Comparison of ENCODE assay signal across 24 mouse cellular contexts in the genomic region with DNA sequence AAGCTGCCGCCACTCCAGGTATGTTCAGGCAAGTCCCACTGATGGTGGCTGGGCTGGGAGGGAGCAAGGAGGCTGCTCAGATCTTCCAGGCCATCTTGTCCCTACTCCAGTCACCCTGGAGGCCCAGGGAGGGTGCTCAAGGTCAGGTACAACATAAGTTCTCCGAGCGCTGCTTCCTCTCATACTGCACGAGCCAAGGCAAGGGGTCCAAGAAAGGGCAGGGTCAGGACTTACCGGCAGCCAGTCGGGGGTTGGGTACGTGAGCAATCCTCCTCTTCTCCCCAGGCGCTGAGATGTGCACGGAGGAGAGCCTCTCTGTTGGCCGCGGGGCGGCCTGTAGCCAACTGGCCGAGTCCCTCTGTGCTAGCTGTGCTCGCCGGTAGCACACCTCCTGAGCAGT. TPM values are rescaled to one million over a fixed set of nuclear protein-coding genes. Genes with fewer than 3 reads are reported as not detected.
A peak's percentile ranks its signal among the peaks of the same experiment; 100 is the strongest.
DNase-seq lines count a peak whose midpoint lies in the region; ATAC-seq lines count a peak whose summit lies in the region.
"Had no signal": no experiment of that assay in that cellular context is flagged by ENCODE, and none has a peak within 500 bp of the region (broad histone marks: within the 10 kb centered on the region; RNA-seq: fewer than 3 reads in every experiment).

No protein-coding gene starts in this region.

- 88% methylated on average over 15 of the region's 15 CpGs for WGBS in liver, embryonic 12.5 days (ENCODE audit: insufficient replicate concordance)

- H3K9me3 ChIP-seq in liver, embryonic 12.5 days (replicated peaks) = no peaks in the 10 kb centered on the region
- H3K9me3 ChIP-seq: embryonic facial prominence, embryonic 12.5 days; forebrain, embryonic 15.5 days; G1E; heart, embryonic 15.5 days had no signal

- peak overlapping the region; percentile 52 for H3K4me2 ChIP-seq in liver, embryonic 12.5 days
- H3K4me2 ChIP-seq: embryonic facial prominence, embryonic 12.5 days; forebrain, embryonic 15.5 days; heart, embryonic 11.5 days; heart, embryonic 15.5 days had no signal

- no peak overlapping the region for H3K4me3 ChIP-seq in liver, embryonic 12.5 days
- H3K4me3 ChIP-seq: embryonic facial prominence, embryonic 12.5 days; forebrain, embryonic 15.5 days; heart, embryonic 15.5 days had no signal

- peak overlapping the region; percentile 59 for H3K9ac ChIP-seq in liver, embryonic 12.5 days
- H3K9ac ChIP-seq: embryonic facial prominence, embryonic 12.5 days; forebrain, embryonic 15.5 days; heart, embryonic 15.5 days had no signal

- no peaks in the 10 kb centered on the region for H3K27me3 ChIP-seq in liver, embryonic 12.5 days (replicated peaks)
- H3K27me3 ChIP-seq: embryonic facial prominence, embryonic 12.5 days; forebrain, embryonic 15.5 days; heart, embryonic 15.5 days had no signal

- DNase-seq in adrenal gland, adult (ENCODE audit: inconsistent age in 2 of 2, low spot score in 1 of 2) = peak; percentile 62 to 73
- no peak for DNase-seq in adrenal gland, postnatal 25 days
- peak; percentile 22 for DNase-seq in cerebellum, adult 11-12 months
- no peak for DNase-seq in cerebellum, postnatal 25 days
- no peak for DNase-seq in liver
- peak; percentile 66 for DNase-seq in testis, postnatal 10 days (ENCODE audit: low spot score)
- DNase-seq: B cell, adult 2 months; cerebellum, adult 8-10 months; cerebellum, postnatal 14 days; gastrocnemius, postnatal 10 days; heart, adult 18-20 months; heart, postnatal 14 days had no signal

- no peak for ATAC-seq in liver, embryonic 12.5 days
- ATAC-seq in frontal cortex, adult (ENCODE audit: low TSS enrichment) = no peak
- ATAC-seq: CD4-positive, CD25-positive, alpha-beta regulatory T cell, adult 4 months; forebrain, embryonic 15.5 days; hindbrain, embryonic 16.5 days; inflammation-experienced regulatory T-cells, adult 6 months had no signal

- peak overlapping the region; percentile 81 for H3K27ac ChIP-seq in liver, embryonic 12.5 days
- H3K27ac ChIP-seq: embryonic facial prominence, embryonic 12.5 days; forebrain, embryonic 15.5 days; heart, embryonic 15.5 days had no signal

- H3K36me3 ChIP-seq in liver, embryonic 12.5 days = peaks cover 92% of the 10 kb centered on the region

- H3K4me1 ChIP-seq in liver, embryonic 12.5 days = peaks cover 54% of the 10 kb centered on the region
- H3K4me1 ChIP-seq: embryonic facial prominence, embryonic 12.5 days; forebrain, embryonic 15.5 days had no signal

RNA-seq across cellular contexts. Expression of gene Atp8b3, which starts 8.6 kb away (rescaled TPM):
- total RNA-seq in adrenal gland, postnatal 25 days (2021) = 0.29 and 0.64 TPM in 2 replicates
- 0.02 and 0.08 TPM in 2 replicates for polyA plus RNA-seq in liver, embryonic 12.5 days (2016; fragmentation: Nextera tagmentation; extraction: Ambion mirVana)
- total RNA-seq: gastrocnemius, postnatal 10 days; heart, adult 18-20 months; heart, postnatal 14 days had no signal
- polyA plus RNA-seq: CD4-positive, CD25-positive, alpha-beta regulatory T cell, adult 4 months; inflammation-experienced regulatory T-cells, adult 6 months had no signal

RNA-seq across cellular contexts. Expression of gene Rexo1, which starts 13.8 kb away (rescaled TPM):
- total RNA-seq in adrenal gland, postnatal 25 days (2021) = 57.4 and 63.5 TPM in 2 replicates
- polyA plus RNA-seq in liver, embryonic 12.5 days (2016; fragmentation: Nextera tagmentation; extraction: Ambion mirVana) = 23.2 and 23.9 TPM in 2 replicates

RNA-seq across cellular contexts. Expression of gene Klf16, which starts 29.6 kb away (rescaled TPM):
- 9.6 and 14.8 TPM in 2 replicates for total RNA-seq in adrenal gland, postnatal 25 days (2021)
- 24.0 and 24.7 TPM in 2 replicates for polyA plus RNA-seq in liver, embryonic 12.5 days (2016; fragmentation: Nextera tagmentation; extraction: Ambion mirVana)

RNA-seq across cellular contexts. Expression of gene Abhd17a, which starts 42.6 kb away (rescaled TPM):
- 87.8 and 100 TPM in 2 replicates for total RNA-seq in adrenal gland, postnatal 25 days (2021)
- polyA plus RNA-seq in liver, embryonic 12.5 days (2016; fragmentation: Nextera tagmentation; extraction: Ambion mirVana) = 86.4 and 88.9 TPM in 2 replicates

RNA-seq across cellular contexts. Expression of gene Onecut3, which starts 52.9 kb away (rescaled TPM):
- total RNA-seq in adrenal gland, postnatal 25 days (2021) = not detected in 2 replicates
- polyA plus RNA-seq in liver, embryonic 12.5 days (2016; fragmentation: Nextera tagmentation; extraction: Ambion mirVana) = 0.29 and 0.33 TPM in 2 replicates
- total RNA-seq: gastrocnemius, postnatal 10 days; gastrocnemius, postnatal 4 days; heart, postnatal 14 days had no signal
- polyA plus RNA-seq: CD4-positive, CD25-positive, alpha-beta regulatory T cell, adult 4 months; cortical plate, adult 2 months; G1E; heart, embryonic 11.5 days; heart, embryonic 15.5 days; inflammation-experienced regulatory T-cells, adult 6 months had no signal

Comparison
In these comparisons a context has a peak if more than half of its experiments do, and no peak if none do; other contexts are left out.
1. DNase-seq: peak in adrenal gland, adult (2 of 2), cerebellum, adult 11-12 months (single experiment) and testis, postnatal 10 days (single experiment); none in adrenal gland, postnatal 25 days (single experiment), cerebellum, postnatal 25 days (0 of 2) and liver (single experiment).